Mouse (Mus musculus) thymus, postnatal 0 days (tissue): Measurements from ENCODE around the gene Olfr718-ps1. TPM values are rescaled to one million over a fixed set of nuclear protein-coding genes. Genes with fewer than 3 reads are reported as not detected.
"Not testable (repeated sequence)": the region's sequence is repeated elsewhere in the genome, so short reads cannot be mapped to it uniquely, and the experiment has no call there.

Experiments
- DNase-seq: peaks from one replicate; pipeline ENCODE4 v3.0.0-alpha.2; 2015; ENCODE audit warnings: low spot score
- polyA plus RNA-seq: library from polyadenylated mRNA; unstranded; fragments of >200 nt; fragmentation: Nextera tagmentation; extraction: Ambion mirVana; gene quantifications from 2 replicates; pipeline ENCODE4 v1.2.1, GENCODE M21; 2015

The Olfr718-ps1 gene
- polyA plus RNA-seq: 0.03 TPM in 1 of 2 replicates, not detected in the other

GRCm38 (mm10) chr5:143147481-143147880, at the start of gene Olfr718-ps1:
TSS of gene Olfr718-ps1 (minus strand) at chr5:143147581.
- DNase-seq: no peak

DNA sequence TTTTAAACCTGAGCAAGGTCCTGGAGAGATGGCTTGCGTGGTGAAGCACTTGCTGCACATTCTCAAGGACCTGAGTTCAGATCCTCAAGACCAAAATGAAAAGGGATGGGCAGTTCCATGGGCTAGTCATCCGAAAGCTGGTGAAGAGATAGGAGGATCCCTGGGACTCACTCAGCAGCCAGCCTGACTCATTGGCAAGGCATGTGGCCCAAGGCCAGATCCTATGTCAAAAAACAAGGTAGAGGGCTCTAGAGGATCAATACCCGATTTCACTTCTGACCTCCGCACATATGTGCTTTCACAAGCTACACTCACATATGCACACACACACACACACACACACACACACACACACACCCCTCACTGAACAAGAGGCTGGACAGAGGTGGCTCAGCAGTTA, 49.1 kb upstream of the Olfr718-ps1 start:
- no peak for DNase-seq

- no peak for DNase-seq
These were observed 47.8 kb upstream of the Olfr718-ps1 start for GRCm38 (mm10) chr5:143195166-143195565.

DNA sequence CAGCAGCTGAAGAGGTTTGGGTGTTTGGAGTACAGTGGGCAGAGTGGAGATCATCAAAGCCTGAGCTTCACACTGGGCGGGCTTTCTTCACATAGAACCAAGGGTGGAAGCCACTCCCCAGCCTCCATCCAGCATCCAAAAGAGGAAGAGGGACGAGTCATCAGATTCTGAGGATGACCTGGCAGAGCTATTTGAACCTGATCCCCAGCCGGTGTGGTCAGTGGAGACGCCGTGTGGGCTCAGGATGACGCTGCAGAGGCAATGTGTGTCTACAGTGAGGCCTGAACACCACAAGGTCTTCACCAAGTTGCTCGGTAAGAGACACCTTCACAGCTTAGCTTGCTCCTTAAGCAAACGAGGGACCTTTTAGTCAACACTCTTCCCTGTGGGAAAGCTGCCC, 47.4 kb upstream of the Olfr718-ps1 start:
- DNase-seq: not testable (repeated sequence)

- no peak for DNase-seq
These were observed 45.4 kb upstream of the Olfr718-ps1 start for GRCm38 (mm10) chr5:143192806-143193205.

GRCm38 (mm10) chr5:143188014-143188413, 40.6 kb upstream of the Olfr718-ps1 start:
- not testable (repeated sequence) for DNase-seq

GRCm38 (mm10) chr5:143180255-143181076, 33.1 kb upstream of the Olfr718-ps1 start, which contains the start of the genes Rbak and Spdye4b:
TSS of gene Rbak (minus strand) at chr5:143180775.
TSS of gene Spdye4b (plus strand) at chr5:143181017.
- DNase-seq: peak; percentile 95

DNA sequence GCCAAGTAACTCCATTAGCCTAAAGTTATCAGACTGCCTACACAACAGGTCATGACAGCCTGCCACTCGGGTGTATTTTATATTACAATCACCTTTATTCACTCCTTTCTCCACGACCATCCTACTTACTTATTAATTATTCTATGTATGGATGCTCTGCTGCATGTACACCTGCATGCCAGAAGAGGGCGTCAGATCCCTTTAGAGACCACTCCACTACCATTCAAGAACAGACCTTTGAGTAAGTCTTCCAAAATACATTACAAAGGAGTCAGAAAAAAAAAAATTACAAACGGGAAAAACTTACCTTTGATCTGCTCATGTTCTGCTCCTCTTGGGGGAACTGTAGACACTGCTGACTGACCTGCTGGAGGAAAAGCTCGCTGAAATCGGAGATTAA, 31.8 kb upstream of the Olfr718-ps1 start:
- peak; percentile 39 for DNase-seq

- no peak for DNase-seq
These were observed 30.3 kb upstream of the Olfr718-ps1 start for GRCm38 (mm10) chr5:143177541-143178200.

DNA sequence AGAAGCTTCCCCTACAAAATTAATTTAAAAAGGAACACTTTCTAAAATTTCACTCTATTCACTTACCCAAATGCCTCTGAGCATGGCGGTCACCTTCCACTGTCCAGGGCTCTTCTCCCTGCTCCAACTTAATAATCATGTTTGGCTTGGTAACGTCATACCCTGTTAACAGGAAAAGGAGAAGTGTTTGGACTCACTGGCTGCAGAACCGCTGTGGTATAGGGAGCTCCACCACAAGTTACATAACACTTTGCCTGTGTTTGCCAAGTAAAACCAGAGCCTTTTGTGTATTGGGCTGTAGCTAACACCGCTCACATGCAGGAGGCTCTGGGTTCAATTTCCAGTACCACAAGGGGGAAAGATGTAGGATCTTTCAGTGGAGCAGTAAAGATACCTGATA, 28.6 kb upstream of the Olfr718-ps1 start:
- DNase-seq: no peak

DNA sequence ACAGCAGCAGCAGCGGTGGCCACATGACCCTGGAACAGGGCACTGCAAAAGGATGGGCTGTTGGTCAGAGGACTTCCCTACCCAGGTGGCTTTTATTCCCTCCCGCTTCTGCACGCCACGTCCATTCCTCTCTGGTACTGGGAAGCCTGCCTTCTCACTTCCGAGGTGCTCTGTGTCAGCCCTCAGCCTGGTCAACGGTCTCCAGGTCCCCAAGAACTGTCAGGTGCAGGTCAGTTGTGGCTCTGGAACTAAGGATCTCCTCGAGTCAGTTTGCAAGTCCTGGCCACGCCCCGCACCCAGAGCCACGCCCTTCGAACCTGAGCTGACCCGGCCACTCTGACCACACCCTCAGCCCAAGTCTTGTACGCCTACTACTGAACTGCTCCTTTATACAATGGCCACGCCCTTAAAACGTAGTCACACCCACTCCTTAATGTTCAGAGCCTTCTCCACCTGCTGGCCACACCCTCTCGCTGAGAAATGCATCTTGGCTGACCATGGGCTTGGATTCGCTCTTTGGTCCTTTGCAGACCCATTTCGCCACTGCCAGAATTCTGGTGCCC, 18.2 kb upstream of the Olfr718-ps1 start:
- no peak for DNase-seq

DNA sequence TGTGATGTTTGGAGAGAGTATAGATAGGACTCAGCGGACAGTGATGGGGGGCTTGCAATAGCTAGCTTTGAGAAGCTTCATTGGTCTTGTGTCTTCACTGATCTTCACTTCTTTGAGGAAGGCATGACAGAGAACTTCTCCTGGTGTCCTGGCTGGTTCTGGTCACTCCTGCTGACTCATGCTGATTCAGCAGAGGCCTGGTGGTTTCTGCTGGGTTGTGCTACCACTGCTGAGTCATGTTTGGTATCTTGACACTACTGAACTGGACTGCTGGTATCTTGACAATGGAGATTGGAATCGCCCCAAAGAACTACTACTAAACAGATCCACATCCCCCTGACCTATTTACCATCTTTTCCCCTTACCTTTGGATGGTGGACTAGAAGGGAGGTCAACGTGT, 8.2 kb upstream of the Olfr718-ps1 start:
- DNase-seq: no peak

DNA sequence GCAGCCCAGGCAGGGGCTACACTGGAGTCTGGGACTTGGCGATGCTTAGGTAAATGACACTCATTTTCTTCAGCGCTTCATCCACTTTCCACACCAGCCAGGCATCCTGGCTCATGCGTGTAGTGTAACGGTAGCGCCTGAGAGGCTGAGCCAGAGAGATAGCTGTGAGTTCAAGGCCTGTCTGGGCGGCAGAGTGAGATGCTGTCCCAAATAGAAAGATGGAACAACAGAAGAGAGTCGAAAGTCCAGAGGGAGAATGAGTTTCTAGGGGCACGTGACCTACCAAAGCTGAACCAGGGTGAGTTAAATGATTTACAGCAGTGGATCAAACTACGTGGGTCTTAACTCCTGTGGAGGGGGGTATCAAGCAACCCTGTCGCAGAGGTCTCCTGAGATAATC, 6.4 kb upstream of the Olfr718-ps1 start:
- no peak for DNase-seq

DNA sequence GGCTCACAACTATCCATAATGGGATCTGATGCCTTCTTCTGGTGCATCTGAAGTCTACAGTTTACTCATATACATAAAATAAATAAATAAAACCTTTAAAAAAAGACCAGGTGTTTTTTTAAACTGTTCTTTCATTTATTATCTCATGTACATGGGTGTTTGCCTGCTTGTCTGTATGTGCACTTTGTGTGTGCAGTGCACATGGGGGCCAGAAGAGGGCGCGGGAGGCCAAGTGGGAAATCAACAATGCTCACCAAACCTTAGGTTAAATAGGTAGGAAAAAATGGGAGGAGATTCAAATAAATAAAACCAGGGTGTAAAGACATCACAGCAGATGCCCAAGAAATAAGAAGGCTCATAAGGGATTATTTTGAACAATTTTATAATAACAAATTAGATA, 2.7 kb upstream of the Olfr718-ps1 start:
- DNase-seq: no peak

- no peak for DNase-seq
These were observed 2.2 kb upstream of the Olfr718-ps1 start for GRCm38 (mm10) chr5:143149536-143149935.

- no peak for DNase-seq
These were observed 1.3 kb upstream of the Olfr718-ps1 start for GRCm38 (mm10) chr5:143148661-143149060.

DNA sequence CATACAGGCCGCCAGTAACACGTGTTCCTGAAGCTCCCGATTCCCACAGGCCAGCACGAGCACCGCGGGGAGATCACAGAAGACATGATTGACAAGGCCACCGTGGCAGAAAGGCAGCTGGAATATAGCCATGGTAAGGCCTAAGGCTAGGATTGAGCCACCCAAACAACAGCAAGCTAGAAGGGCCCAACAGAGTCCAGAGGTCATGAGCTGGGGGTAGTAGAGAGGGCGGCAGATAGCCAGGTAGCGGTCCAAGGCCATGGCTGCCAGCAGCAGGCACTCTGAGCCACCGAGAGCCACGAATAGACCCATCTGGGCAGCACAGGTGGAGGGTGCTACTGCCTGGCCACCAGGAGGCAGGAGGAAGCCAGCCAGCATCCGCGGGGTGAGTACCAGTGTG, 9.8 kb downstream of the Olfr718-ps1 start:
- no peak for DNase-seq

DNA sequence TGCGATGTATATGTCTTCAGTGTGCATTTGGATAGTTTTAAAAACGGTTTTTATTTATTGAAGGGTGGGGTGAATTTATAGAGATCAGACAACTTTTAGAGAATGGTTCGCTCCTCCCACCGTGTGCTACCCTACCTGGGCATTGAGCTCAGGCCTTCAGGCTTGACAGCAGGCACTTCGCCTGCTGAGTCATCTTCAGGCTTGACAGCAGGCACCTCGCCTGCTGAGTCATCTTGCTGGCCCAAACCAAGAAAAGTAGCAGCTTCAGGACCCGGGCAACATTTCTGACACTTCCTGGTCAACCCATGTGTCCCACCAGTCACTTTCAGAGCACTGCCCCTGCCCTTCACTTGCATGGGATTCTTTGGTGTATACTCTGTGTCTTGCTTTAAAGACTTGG, 12.3 kb downstream of the Olfr718-ps1 start:
- DNase-seq: no peak

- not testable (repeated sequence) for DNase-seq
These were observed 13.0 kb downstream of the Olfr718-ps1 start for GRCm38 (mm10) chr5:143134216-143135010.

DNA sequence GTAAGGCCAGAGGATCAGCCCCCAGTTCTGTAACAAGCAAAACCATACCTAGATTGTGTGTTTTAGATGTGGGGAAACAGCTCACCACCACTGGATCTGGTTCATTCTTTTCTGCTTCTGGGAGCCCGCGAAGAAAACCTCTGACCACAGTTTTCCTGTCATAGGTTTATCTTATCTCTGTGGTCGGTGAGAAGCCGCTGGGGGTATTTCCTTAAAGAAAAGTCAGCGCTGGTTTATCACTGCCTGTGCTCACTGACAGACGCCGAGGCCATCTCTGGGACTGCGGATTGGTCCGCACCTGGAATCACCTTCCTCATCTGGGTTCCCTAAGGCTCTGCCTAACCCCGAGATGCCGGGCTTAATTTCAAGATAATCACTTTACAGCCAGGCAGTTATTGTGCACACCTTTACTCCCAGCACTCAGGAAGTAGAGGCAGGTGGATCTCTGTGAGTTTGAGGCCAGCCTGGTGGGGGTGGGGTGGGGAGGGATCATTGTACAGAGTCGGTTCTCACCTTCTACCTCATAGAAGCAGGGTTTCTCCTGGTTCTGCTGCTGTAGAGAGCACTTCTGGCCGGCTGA, 14.4 kb downstream of the Olfr718-ps1 start:
- DNase-seq: peak; percentile 73

GRCm38 (mm10) chr5:143130342-143130741, 17.0 kb downstream of the Olfr718-ps1 start:
- peak; percentile 43 for DNase-seq
